In the genomic region with DNA sequence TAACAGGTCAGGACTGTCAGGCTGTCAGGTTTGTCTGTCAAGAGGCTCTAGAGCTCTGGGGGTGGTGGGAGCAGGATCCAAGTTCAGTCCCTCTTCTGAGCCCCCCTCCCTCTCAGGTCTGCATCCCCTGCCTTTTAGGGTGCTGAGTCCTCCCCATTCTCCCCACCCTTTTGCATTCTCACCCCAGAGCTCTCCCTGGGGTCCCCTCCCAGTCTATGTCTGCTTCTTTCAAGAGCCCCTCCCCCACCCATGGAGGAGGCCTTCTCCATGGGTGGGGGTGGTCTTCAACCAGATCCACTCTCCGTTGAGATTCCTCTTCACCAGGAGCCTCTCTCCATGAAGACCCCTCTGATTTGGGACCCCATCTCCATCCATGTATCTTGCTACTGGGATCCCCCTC, we compare ENCODE assay signal across 8 mouse cellular contexts. TPM values are rescaled to one million over a fixed set of nuclear protein-coding genes. Genes with fewer than 3 reads are reported as not detected.
DNase-seq lines count a peak whose midpoint lies in the region; ATAC-seq and TF ChIP-seq lines count a peak whose summit lies in the region.

No protein-coding gene starts in this region.

- peak overlapping the region; percentile 99; the same call in 1 of the 2 replicates for H3K9ac ChIP-seq in heart, embryonic 14.5 days (ENCODE audit: low read length)
- peak overlapping the region; percentile 65; the same call in 1 of the 2 replicates for H3K9ac ChIP-seq in MEL (ENCODE audit: control insufficient read depth, low read depth, low read length, poor library complexity, severe bottlenecking)
- peak overlapping the region; percentile 99; the same call in 1 of the 2 replicates for H3K9ac ChIP-seq in hindbrain, embryonic 11.5 days (ENCODE audit: low read depth, low read length)

- H3K4me3 ChIP-seq in heart, embryonic 14.5 days (ENCODE audit: control insufficient read depth in 1 of 2, insufficient read depth in 1 of 2, low read depth in 1 of 2, low read length in 2 of 2): peak overlapping the region in 1 of 2 experiments; percentile 80; a peak in 1 of 4 replicates
- peak overlapping the region; percentile 46 to 90; a peak in 3 of 4 replicates for H3K4me3 ChIP-seq in MEL (ENCODE audit: control insufficient read depth in 1 of 2, insufficient read depth in 1 of 2, low read depth in 2 of 2, low read length in 2 of 2)
- H3K4me3 ChIP-seq in hindbrain, embryonic 11.5 days (ENCODE audit: low read depth, low read length): peak overlapping the region; percentile 97
- peak overlapping the region; percentile 96 for H3K4me3 ChIP-seq in midbrain, embryonic 10.5 days
- H3K4me3 ChIP-seq in thymus, adult 2 months (ENCODE audit: control insufficient read depth, insufficient read depth, low read length): no peak overlapping the region

- 33% methylated on average over 1 of the region's 1 CpGs for WGBS in heart, embryonic 14.5 days
- WGBS in hindbrain, embryonic 11.5 days: 18% methylated on average over 1 of the region's 1 CpGs
- WGBS in midbrain, embryonic 10.5 days: 10% methylated on average over 1 of the region's 1 CpGs
- 65% methylated on average over 1 of the region's 1 CpGs for WGBS in thymus, adult 2 months

- no peak for TF ChIP-seq RAD21 in MEL (IDR thresholded peaks at IDR 0.05; ENCODE audit: low read depth, low read length)

- no peaks in the 10 kb centered on the region for H3K9me3 ChIP-seq in heart, embryonic 14.5 days (ENCODE audit: control insufficient read depth, low read length)
- H3K9me3 ChIP-seq in MEL (replicated peaks; ENCODE audit: insufficient read depth, low read length): no peaks in the 10 kb centered on the region
- no peaks in the 10 kb centered on the region for H3K9me3 ChIP-seq in hindbrain, embryonic 11.5 days (ENCODE audit: control insufficient read depth, low read length)
- H3K9me3 ChIP-seq in midbrain, embryonic 10.5 days (replicated peaks): no peaks in the 10 kb centered on the region

- no peak for TF ChIP-seq POLR2A in MEL (IDR thresholded peaks at IDR 0.05; ENCODE audit: control insufficient read depth in 1 of 2, insufficient read depth in 1 of 2, low read depth in 1 of 2, low read length in 2 of 2, poor library complexity in 1 of 2)
- no peak for TF ChIP-seq POLR2A in thymus, adult 2 months (IDR thresholded peaks at IDR 0.05; ENCODE audit: control insufficient read depth, extremely low read depth, insufficient read depth, low read length, poor library complexity)

- H3K27ac ChIP-seq in heart, embryonic 14.5 days (replicated peaks in 1 of 2; ENCODE audit: control insufficient read depth in 1 of 2, insufficient read depth in 1 of 2, low read depth in 2 of 2, low read length in 2 of 2): peak overlapping the region; percentile 72 to 98; a peak in 2 of 4 replicates
- no peak overlapping the region for H3K27ac ChIP-seq in MEL (ENCODE audit: control insufficient read depth, low read depth, low read length)
- H3K27ac ChIP-seq in hindbrain, embryonic 11.5 days (ENCODE audit: low read depth, low read length): peak overlapping the region; percentile 99
- peak overlapping the region; percentile 100 for H3K27ac ChIP-seq in midbrain, embryonic 10.5 days (replicated peaks)
- H3K27ac ChIP-seq in thymus, adult 2 months (ENCODE audit: control insufficient read depth, insufficient read depth, low read length): no peak overlapping the region; the same call in 1 of the 2 replicates

- no peak for TF ChIP-seq EP300 in MEL (IDR thresholded peaks at IDR 0.05; ENCODE audit: low read depth in 1 of 2, low read length in 2 of 2)

- no peaks in the 10 kb centered on the region for H3K36me3 ChIP-seq in heart, embryonic 14.5 days (ENCODE audit: control insufficient read depth, insufficient read depth, low read length)
- peaks cover 0 to 26% of the 10 kb centered on the region in 2 experiments; a peak in 2 of 4 replicates for H3K36me3 ChIP-seq in MEL (ENCODE audit: control insufficient read depth in 1 of 2, insufficient read depth in 2 of 2, low read length in 2 of 2)
- H3K36me3 ChIP-seq in hindbrain, embryonic 11.5 days (ENCODE audit: control insufficient read depth, insufficient read depth, low read length): no peaks in the 10 kb centered on the region
- peaks cover 2% of the 10 kb centered on the region; the same call in 1 of the 2 replicates for H3K36me3 ChIP-seq in midbrain, embryonic 10.5 days
- no peaks in the 10 kb centered on the region for H3K36me3 ChIP-seq in thymus, adult 2 months (ENCODE audit: control insufficient read depth, insufficient read depth, low read length)

- no peaks in the 10 kb centered on the region for H3K27me3 ChIP-seq in heart, embryonic 14.5 days (ENCODE audit: control insufficient read depth, insufficient read depth, low read length)
- H3K27me3 ChIP-seq in MEL (ENCODE audit: control insufficient read depth in 1 of 2, insufficient read depth in 2 of 2, low read length in 2 of 2): no peaks in the 10 kb centered on the region
- no peaks in the 10 kb centered on the region for H3K27me3 ChIP-seq in hindbrain, embryonic 11.5 days (ENCODE audit: control insufficient read depth, insufficient read depth, low read length)
- H3K27me3 ChIP-seq in midbrain, embryonic 10.5 days (ENCODE audit: low read depth, poor library complexity, severe bottlenecking): no peaks in the 10 kb centered on the region
- H3K27me3 ChIP-seq in thymus, adult 2 months (ENCODE audit: control insufficient read depth, insufficient read depth, low read length): no peaks in the 10 kb centered on the region

- no peak for TF ChIP-seq CTCF in MEL (IDR thresholded peaks at IDR 0.05 in 2 of 3, conservative IDR thresholded peaks at IDR 0.05 in 1 of 3; ENCODE audit: control insufficient read depth in 1 of 3, insufficient read depth in 1 of 3, low read depth in 2 of 3, low read length in 3 of 3, poor library complexity in 1 of 3, severe bottlenecking in 1 of 3)
- TF ChIP-seq CTCF in thymus, adult 2 months (IDR thresholded peaks at IDR 0.05; ENCODE audit: borderline replicate concordance, control insufficient read depth, extremely low read depth, insufficient read depth, low read length, poor library complexity): no peak

- no peak for DNase-seq in heart, postnatal 10 days
- DNase-seq in MEL (ENCODE audit: low read depth, low spot score): no peak
- no peak for DNase-seq in hindbrain, embryonic 11.5 days (ENCODE audit: low spot score)
- DNase-seq in midbrain, embryonic 10.5 days (ENCODE audit: low spot score): no peak
- no peak for DNase-seq in ovary, postnatal 14 days (ENCODE audit: low spot score)
- DNase-seq in thymus, adult 2 months: no peak
- DNase-seq in spleen, postnatal 10 days (ENCODE audit: low spot score in 2 of 2): no peak

- peaks cover 27 to 36% of the 10 kb centered on the region in 2 experiments for H3K4me1 ChIP-seq in heart, embryonic 14.5 days (ENCODE audit: control insufficient read depth in 2 of 2, insufficient read depth in 2 of 2, low read length in 2 of 2)
- peaks cover 10 to 40% of the 10 kb centered on the region in 2 experiments for H3K4me1 ChIP-seq in MEL (ENCODE audit: control insufficient read depth in 1 of 2, insufficient read depth in 2 of 2, low read length in 2 of 2)
- H3K4me1 ChIP-seq in hindbrain, embryonic 11.5 days (replicated peaks; ENCODE audit: control insufficient read depth, insufficient read depth, low read length): peaks cover 9% of the 10 kb centered on the region
- peaks cover 44% of the 10 kb centered on the region for H3K4me1 ChIP-seq in midbrain, embryonic 10.5 days
- H3K4me1 ChIP-seq in thymus, adult 2 months (replicated peaks; ENCODE audit: control insufficient read depth, insufficient read depth, low read length): peaks cover 35% of the 10 kb centered on the region

- intact Hi-C loops in heart, postnatal 10 days (cut with DNase I): loop anchor here (5.0 kb wide), 1 partner anchor 87 kb away; the partner anchor contains the start of gene Pomt1

- H3K79me2 ChIP-seq in MEL (ENCODE audit: control insufficient read depth, insufficient read depth, low read length, poor library complexity): peaks cover 41% of the 10 kb centered on the region

- peak overlapping the region; percentile 87 for H3K4me2 ChIP-seq in heart, embryonic 14.5 days (ENCODE audit: low read length)
- H3K4me2 ChIP-seq in hindbrain, embryonic 11.5 days (replicated peaks; ENCODE audit: low read depth, low read length): peak overlapping the region; percentile 49

- no peak for ATAC-seq in heart, embryonic 14.5 days (ENCODE audit: insufficient number of reproducible peaks, insufficient read depth, low FRiP score, low read depth)
- ATAC-seq in hindbrain, embryonic 11.5 days (ENCODE audit: low FRiP score): 0 out of 2 replicates have a peak, but pooled peaks have one; percentile 21

TF ChIP-seq in MEL, 35 proteins besides CTCF, POLR2A, EP300 and RAD21 (continues in another document):
- TF ChIP-seq NRF1 (IDR thresholded peaks at IDR 0.05; ENCODE audit: insufficient read depth, low read depth, low read length, poor library complexity, severe bottlenecking) (no peak), MXI1 (IDR thresholded peaks at IDR 0.05; ENCODE audit: low read depth, low read length) (no peak), UBTF (IDR thresholded peaks at IDR 0.05; ENCODE audit: borderline replicate concordance, insufficient read depth, low read depth, low read length) (no peak), MYC (IDR thresholded peaks at IDR 0.05; ENCODE audit: low read depth, low read length) (no peak), GABPA (IDR thresholded peaks at IDR 0.05; ENCODE audit: low read depth, low read length) (no peak), POLR2AphosphoS5 (IDR thresholded peaks at IDR 0.05; ENCODE audit: borderline replicate concordance, low read depth, low read length) (no peak), RCOR1 (IDR thresholded peaks at IDR 0.05; ENCODE audit: low read depth, low read length) (no peak)

RNA-seq across cellular contexts. Expression of gene Prrc2b, which starts 0.7 kb away (rescaled TPM):
- polyA plus RNA-seq in heart, embryonic 14.5 days (2014; fragmentation: Nextera tagmentation; extraction: Ambion mirVana): 35.8 and 41.8 TPM in 2 replicates
- total RNA-seq in heart, postnatal 10 days (2021): 100 to 1,000 TPM; 118 to 134 TPM
- total RNA-seq in MEL (2012; rRNA removed): 14.8 and 18.4 TPM in 2 replicates
- 10 to 100 TPM; 42.2 to 42.9 TPM for polyA plus RNA-seq in MEL (2012; ENCODE audit: insufficient read depth in 1 of 2, insufficient read length in 2 of 2, low read depth in 1 of 2, low replicate concordance in 2 of 2, missing spikeins in 1 of 2)
- polyA plus RNA-seq in hindbrain, embryonic 11.5 days (2014; fragmentation: Nextera tagmentation; extraction: Ambion mirVana): 57.6 and 69.0 TPM in 2 replicates
- polyA plus RNA-seq in midbrain, embryonic 10.5 days (2016; fragmentation: Nextera tagmentation; extraction: Ambion mirVana): 41.5 and 57.6 TPM in 2 replicates
- polyA plus RNA-seq in thymus, adult 2 months (2012; rRNA removed): 104 and 134 TPM in 2 replicates

RNA-seq across cellular contexts. Expression of gene Plpp7, which starts 54.8 kb away (rescaled TPM):
- polyA plus RNA-seq in heart, embryonic 14.5 days (2014; fragmentation: Nextera tagmentation; extraction: Ambion mirVana): 13.3 and 13.6 TPM in 2 replicates
- 10 to 100 TPM; 29.3 to 31.6 TPM for total RNA-seq in heart, postnatal 10 days (2021)
- total RNA-seq in MEL (2012; rRNA removed): 7.3 and 7.6 TPM in 2 replicates
- 10 to 100 TPM in 1 of 2 experiments, not detected in 1; 15.1 TPM for polyA plus RNA-seq in MEL (2012; ENCODE audit: insufficient read depth in 1 of 2, insufficient read length in 2 of 2, low read depth in 1 of 2, low replicate concordance in 2 of 2, missing spikeins in 1 of 2)
- polyA plus RNA-seq in hindbrain, embryonic 11.5 days (2014; fragmentation: Nextera tagmentation; extraction: Ambion mirVana): 5.5 and 7.5 TPM in 2 replicates
- 7.1 and 7.8 TPM in 2 replicates for polyA plus RNA-seq in midbrain, embryonic 10.5 days (2016; fragmentation: Nextera tagmentation; extraction: Ambion mirVana)
- 2.9 and 7.7 TPM in 2 replicates for polyA plus RNA-seq in thymus, adult 2 months (2012; rRNA removed)

Comparison
In these comparisons a context has a peak if more than half of its experiments do, and no peak if none do; other contexts are left out.
1. H3K27ac ChIP-seq: peak in heart, embryonic 14.5 days (2 of 2), hindbrain, embryonic 11.5 days (single experiment) and midbrain, embryonic 10.5 days (single experiment); none in MEL (single experiment) and thymus, adult 2 months (single experiment).
2. Peak in every context shown above with its lines, with median percentiles within 50 percentile points of each other: H3K9ac ChIP-seq.